Mouse (Mus musculus) limb, embryonic 11.5 days (tissue): ENCODE measurements around the gene Nudt13. TPM values are rescaled to one million over a fixed set of nuclear protein-coding genes. Genes with fewer than 3 reads are reported as not detected.
"Not testable (repeated sequence)": the region's sequence is repeated elsewhere in the genome, so short reads cannot be mapped to it uniquely, and the experiment has no call there.

Experiments used
- ATAC-seq: fragments of 200-750 bp; cut with Nextera tagmentation; 2 replicates; pipeline ENCODE4 v1.8.0; 2017; ENCODE audit warnings: low read depth; ENCODE audit not compliant: insufficient number of reproducible peaks, low FRiP score, low TSS enrichment
- DNase-seq: peaks from one replicate; pipeline ENCODE4 v3.0.0-alpha.2; 2015; ENCODE audit warnings: low spot score
- H3K27ac ChIP-seq: fragments of 300-500 bp; sonication (generic); replicated peaks from 2 replicates; pipeline ENCODE4 v1.5.1; 2014; ENCODE audit warnings: low read depth, mild to moderate bottlenecking, low read length
- H3K27me3 ChIP-seq: fragments of 300-500 bp; sonication (generic); 2 replicates; pipeline ENCODE4 v1.6.1; 2014; ENCODE audit warnings: mild to moderate bottlenecking, low read length, mixed read lengths; ENCODE audit not compliant: control insufficient read depth, insufficient read depth
- H3K36me3 ChIP-seq: fragments of 300-500 bp; sonication (generic); 2 replicates; pipeline ENCODE4 v1.6.1; 2014; ENCODE audit warnings: mild to moderate bottlenecking, low read length, moderate library complexity, mixed read lengths; ENCODE audit not compliant: control insufficient read depth, insufficient read depth
- H3K4me1 ChIP-seq: fragments of 300-500 bp; sonication (generic); 2 replicates; pipeline ENCODE4 v1.6.1; 2014; ENCODE audit warnings: low read length, mixed read lengths; ENCODE audit not compliant: control insufficient read depth, insufficient read depth
- H3K4me2 ChIP-seq: fragments of 300-500 bp; sonication (generic); 2 replicates; pipeline ENCODE4 v1.6.1; 2014; ENCODE audit warnings: low read depth, mild to moderate bottlenecking, moderate library complexity; ENCODE audit not compliant: severe bottlenecking
- H3K4me3 ChIP-seq: fragments of 300-500 bp; sonication (generic); 2 replicates; pipeline ENCODE4 v1.5.1; 2014; ENCODE audit warnings: low read depth, low read length
- H3K9ac ChIP-seq: fragments of 300-500 bp; sonication (generic); 2 replicates; pipeline ENCODE4 v1.6.1; 2014; ENCODE audit warnings: mild to moderate bottlenecking, low read length
- H3K9me3 ChIP-seq: fragments of 300-500 bp; sonication (generic); 2 replicates; pipeline ENCODE4 v1.6.1; 2016; ENCODE audit warnings: low read length; ENCODE audit not compliant: control insufficient read depth
- WGBS: fragments of 180-500 bp; shearing (Covaris S2); extraction: QIAGEN DNeasy Blood & Tissue Kit; methylation state at CpG from one replicate; pipeline ENCODE4 v1.1.7; 2014; 5-methylcytosine and 5-hydroxymethylcytosine counted together
- polyA plus RNA-seq: library from polyadenylated mRNA; unstranded; fragments of >200 nt; fragmentation: Nextera tagmentation; extraction: Ambion mirVana; gene quantifications from 2 replicates; pipeline ENCODE4 v1.2.1, GENCODE M21; 2014

Nudt13 gene
- polyA plus RNA-seq, 1 experiment from 2014 or later: 9.9 TPM

- no peak overlapping the region for H3K4me2 ChIP-seq
Observed at GRCm38 (mm10) chr14:20262346-20262745, 32.2 kb upstream of the Nudt13 start.

GRCm38 (mm10) chr14:20268421-20268820, 26.1 kb upstream of the Nudt13 start:
- no peak overlapping the region for H3K4me2 ChIP-seq
- no peaks in the 10 kb centered on the region for H3K27me3 ChIP-seq
- WGBS: 83% methylated on average over 6 of the region's 6 CpGs
- ATAC-seq (no peak), DNase-seq (no peak)
- no peak overlapping the region for H3K27ac ChIP-seq
- no peak overlapping the region for H3K4me3 ChIP-seq
- no peaks in the 10 kb centered on the region for H3K36me3 ChIP-seq
- H3K9ac ChIP-seq: no peak overlapping the region
- no peaks in the 10 kb centered on the region for H3K4me1 ChIP-seq
- no peaks in the 10 kb centered on the region for H3K9me3 ChIP-seq

More at GRCm38 (mm10) chr14:20262346-20262745, 32.2 kb upstream of the Nudt13 start:
- H3K9me3 ChIP-seq: no peaks in the 10 kb centered on the region
- no peak for ATAC-seq
- H3K4me1 ChIP-seq: no peaks in the 10 kb centered on the region
- H3K27ac ChIP-seq: no peak overlapping the region
- H3K27me3 ChIP-seq: no peaks in the 10 kb centered on the region
- H3K9ac ChIP-seq: no peak overlapping the region
- no peak overlapping the region for H3K4me3 ChIP-seq
- 65% methylated on average over 3 of the region's 4 CpGs for WGBS
- H3K36me3 ChIP-seq: no peaks in the 10 kb centered on the region
- no peak for DNase-seq

GRCm38 (mm10) chr14:20269082-20269809, 25.3 kb upstream of the Nudt13 start, which contains the start of gene Kcnk16:
Kcnk16 (minus strand) TSS chr14:20269199.
- no peaks in the 10 kb centered on the region for H3K4me1 ChIP-seq
- no peak within 1 kb of the TSS for H3K27ac ChIP-seq
- ATAC-seq (no peak), DNase-seq (no peak)
- H3K27me3 ChIP-seq: no peaks in the 10 kb centered on the region
- no peaks in the 10 kb centered on the region for H3K9me3 ChIP-seq
- H3K4me2 ChIP-seq: no peak within 1 kb of the TSS
- H3K4me3 ChIP-seq: no peak within 1 kb of the TSS
- no peaks in the 10 kb centered on the region for H3K36me3 ChIP-seq
- H3K9ac ChIP-seq: no peak within 1 kb of the TSS
- 75% methylated on average over 6 of the region's 6 CpGs for WGBS

GRCm38 (mm10) chr14:20291391-20291790, 3.1 kb upstream of the Nudt13 start:
- Histone ChIP-seq H3K36me3 (no peaks in the 10 kb centered on the region), H3K4me2 (no peak overlapping the region), H3K4me1 (no peaks in the 10 kb centered on the region), H3K27ac (no peak overlapping the region), H3K27me3 (no peaks in the 10 kb centered on the region), H3K9ac (no peak overlapping the region), H3K9me3 (no peaks in the 10 kb centered on the region), H3K4me3 (no peak overlapping the region)
- DNase-seq: no peak
- no peak for ATAC-seq
- 75% methylated on average over 4 of the region's 4 CpGs for WGBS

- no peak for ATAC-seq
- WGBS: 53% methylated on average over 8 of the region's 8 CpGs
Observed at GRCm38 (mm10) chr14:20294947-20295346, 450 bp downstream of the Nudt13 start.

GRCm38 (mm10) chr14:20297616-20298015, 3.1 kb downstream of the Nudt13 start:
- 79% methylated on average over 3 of the region's 3 CpGs for WGBS
- Histone ChIP-seq H3K9ac (no peak overlapping the region), H3K4me1 (no peaks in the 10 kb centered on the region), H3K27ac (no peak overlapping the region), H3K9me3 (no peaks in the 10 kb centered on the region), H3K36me3 (no peaks in the 10 kb centered on the region), H3K27me3 (no peaks in the 10 kb centered on the region), H3K4me2 (no peak overlapping the region), H3K4me3 (no peak overlapping the region)
- DNase-seq (no peak), ATAC-seq (no peak)

More at GRCm38 (mm10) chr14:20294947-20295346, 450 bp downstream of the Nudt13 start:
- Histone ChIP-seq H3K9ac (no peak overlapping the region), H3K4me3 (peak overlapping the region; percentile 39), H3K27me3 (no peaks in the 10 kb centered on the region), H3K36me3 (no peaks in the 10 kb centered on the region), H3K9me3 (no peaks in the 10 kb centered on the region), H3K27ac (no peak overlapping the region), H3K4me1 (no peaks in the 10 kb centered on the region), H3K4me2 (peak overlapping the region; percentile 39; the same call in 1 of the 2 replicates)
- DNase-seq: no peak

- DNase-seq: no peak
- WGBS: 86% methylated on average over 3 of the region's 3 CpGs
- no peak overlapping the region for H3K27ac ChIP-seq
- no peaks in the 10 kb centered on the region for H3K9me3 ChIP-seq
- H3K4me3 ChIP-seq: no peak overlapping the region
- H3K27me3 ChIP-seq: no peaks in the 10 kb centered on the region
- no peaks in the 10 kb centered on the region for H3K4me1 ChIP-seq
- no peaks in the 10 kb centered on the region for H3K36me3 ChIP-seq
- H3K9ac ChIP-seq: no peak overlapping the region
- ATAC-seq: no peak
- no peak overlapping the region for H3K4me2 ChIP-seq
Observed at GRCm38 (mm10) chr14:20298131-20298530, 3.6 kb downstream of the Nudt13 start.

GRCm38 (mm10) chr14:20305085-20305484, 10.6 kb downstream of the Nudt13 start:
- 83% methylated on average over 2 of the region's 2 CpGs for WGBS
- not testable (repeated sequence) for DNase-seq, H3K4me2 ChIP-seq, H3K9me3 ChIP-seq, H3K27ac ChIP-seq, H3K4me1 ChIP-seq, ATAC-seq, H3K4me3 ChIP-seq, H3K27me3 ChIP-seq, H3K9ac ChIP-seq, H3K36me3 ChIP-seq
